Mouse (Mus musculus) erythroblast, embryonic 14.5 days (primary cell): ENCODE data around the gene Cyp4x1.

Source experiments
- GATA1 ChIP-seq: IDR thresholded peaks from 2 replicates; pipeline ENCODE4 v1.6.1; 2012; ENCODE audit warnings: low read length, inconsistent platforms, mixed read lengths
- TAL1 ChIP-seq: IDR thresholded peaks from 3 replicates; pipeline ENCODE4 v1.6.1; 2012; ENCODE audit warnings: low read length, inconsistent platforms, mixed read lengths

- no peak for TF ChIP-seq GATA1
- TF ChIP-seq TAL1, result no peak
Measured at GRCm38 (mm10) chr4:115085522-115086095, 48.5 kb downstream of the Cyp4x1 start.
